Mouse (Mus musculus): ENCODE results near the gene Rnf4. TPM values are rescaled to one million over a fixed set of nuclear protein-coding genes. Genes with fewer than 3 reads are reported as not detected.

Rnf4 gene
- total RNA-seq (2014; rRNA removed) = 116 and 122 TPM in 2 replicates
- polyA plus RNA-seq (2015; fragmentation: Nextera tagmentation; extraction: Ambion mirVana) = 122 and 129 TPM in 2 replicates

DNA sequence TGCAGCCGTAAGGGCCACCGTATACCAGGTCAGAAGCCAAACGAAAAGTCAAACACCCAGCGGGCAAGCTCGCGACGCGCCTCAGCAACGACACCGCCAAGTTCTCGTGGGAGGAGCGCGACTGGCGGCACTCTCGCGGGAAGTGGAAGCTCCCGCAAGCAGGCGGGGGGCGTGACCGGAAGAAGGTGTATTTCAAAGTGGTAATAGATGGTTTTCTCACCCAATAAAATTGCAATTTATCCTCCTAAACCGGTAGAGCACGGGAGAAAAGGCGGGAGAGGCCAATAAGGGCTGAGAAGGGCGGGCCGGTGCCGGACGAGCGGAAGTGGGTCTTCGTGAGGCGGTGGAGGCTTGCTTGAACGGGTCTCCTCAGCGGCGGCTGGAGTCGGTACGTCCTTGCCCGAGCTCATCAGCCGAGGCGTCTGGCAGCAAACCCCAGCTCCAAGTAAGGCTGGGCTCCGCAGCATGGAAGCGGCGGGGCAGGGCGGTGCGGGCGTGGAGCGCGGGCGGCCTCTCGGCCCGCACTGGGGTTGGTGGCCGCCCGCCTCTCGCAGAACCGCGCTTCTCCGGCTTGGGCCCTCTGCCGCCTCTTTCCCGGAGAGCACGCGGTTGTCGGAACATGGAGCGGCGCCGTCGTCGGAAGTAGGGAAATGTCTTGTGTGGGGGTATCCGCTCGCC lies at the start of gene Rnf4:
Gene Rnf4 (plus strand): TSS at position 193 of the 678 bp plus-strand sequence.
- H3K4me2 ChIP-seq (ENCODE audit: low read depth) = peak within 1 kb of the TSS; percentile 92
- peak within 1 kb of the TSS; percentile 97 for H3K27ac ChIP-seq (ENCODE audit: low read depth, low read length)

DNA sequence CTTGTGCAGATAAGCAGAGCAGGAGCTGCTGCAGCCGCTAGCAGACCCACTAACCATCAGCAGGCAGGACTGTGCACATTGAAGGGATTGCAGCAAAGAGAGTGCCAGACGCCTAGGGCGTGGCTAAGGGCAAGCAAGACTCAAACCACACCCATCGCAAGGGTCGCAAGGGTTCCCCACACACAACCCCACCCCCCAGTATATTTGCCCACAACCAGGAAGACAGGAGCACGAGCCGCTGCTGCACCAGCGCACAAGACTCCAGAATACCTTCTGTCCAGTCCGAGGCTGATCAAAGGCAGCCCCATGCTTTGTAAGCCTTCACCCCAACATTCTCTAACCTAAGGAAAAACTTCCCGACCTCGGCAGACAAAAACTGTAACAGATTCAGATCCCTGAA lies 49.6 kb upstream of the Rnf4 start:
- no peak for TF ChIP-seq CTCF (IDR thresholded peaks at IDR 0.05; ENCODE audit: low read depth)
- Histone ChIP-seq H3K27me3 (ENCODE audit: insufficient read depth, low read length) (no peaks in the 10 kb centered on the region; the same call in 1 of the 2 replicates), H3K4me2 (ENCODE audit: low read depth) (peak overlapping the region; percentile 77), H3K4me1 (ENCODE audit: insufficient read depth) (no peaks in the 10 kb centered on the region), H3K9me3 (ENCODE audit: low read length) (no peaks in the 10 kb centered on the region), H3K4me3 (ENCODE audit: low read depth, low read length) (peak overlapping the region; percentile 78), H3K27ac (ENCODE audit: low read depth, low read length) (no peak overlapping the region), H3K36me3 (ENCODE audit: insufficient read depth) (no peaks in the 10 kb centered on the region), H3K9ac (no peak overlapping the region)
- 2% methylated on average over 11 of the region's 11 CpGs for WGBS
- ATAC-seq = no peak
- DNase-seq = no peak

More for the DNA sequence above, at the start of gene Rnf4:
- H3K36me3 ChIP-seq (ENCODE audit: insufficient read depth) = no peaks in the 10 kb centered on the region
- H3K9me3 ChIP-seq (ENCODE audit: low read length) = no peaks in the 10 kb centered on the region
- ATAC-seq = peak; percentile 98
- no peak for TF ChIP-seq CTCF (IDR thresholded peaks at IDR 0.05; ENCODE audit: low read depth)
- H3K4me1 ChIP-seq (ENCODE audit: insufficient read depth) = peaks cover 12% of the 10 kb centered on the region; the same call in 1 of the 2 replicates
- DNase-seq = peak; percentile 98
- no peaks in the 10 kb centered on the region for H3K27me3 ChIP-seq (ENCODE audit: insufficient read depth, low read length)
- peak within 1 kb of the TSS; percentile 97 for H3K9ac ChIP-seq
- under 1% methylated on average over 67 of the region's 67 CpGs for WGBS
- peak within 1 kb of the TSS; percentile 98 for H3K4me3 ChIP-seq (ENCODE audit: low read depth, low read length)

DNA sequence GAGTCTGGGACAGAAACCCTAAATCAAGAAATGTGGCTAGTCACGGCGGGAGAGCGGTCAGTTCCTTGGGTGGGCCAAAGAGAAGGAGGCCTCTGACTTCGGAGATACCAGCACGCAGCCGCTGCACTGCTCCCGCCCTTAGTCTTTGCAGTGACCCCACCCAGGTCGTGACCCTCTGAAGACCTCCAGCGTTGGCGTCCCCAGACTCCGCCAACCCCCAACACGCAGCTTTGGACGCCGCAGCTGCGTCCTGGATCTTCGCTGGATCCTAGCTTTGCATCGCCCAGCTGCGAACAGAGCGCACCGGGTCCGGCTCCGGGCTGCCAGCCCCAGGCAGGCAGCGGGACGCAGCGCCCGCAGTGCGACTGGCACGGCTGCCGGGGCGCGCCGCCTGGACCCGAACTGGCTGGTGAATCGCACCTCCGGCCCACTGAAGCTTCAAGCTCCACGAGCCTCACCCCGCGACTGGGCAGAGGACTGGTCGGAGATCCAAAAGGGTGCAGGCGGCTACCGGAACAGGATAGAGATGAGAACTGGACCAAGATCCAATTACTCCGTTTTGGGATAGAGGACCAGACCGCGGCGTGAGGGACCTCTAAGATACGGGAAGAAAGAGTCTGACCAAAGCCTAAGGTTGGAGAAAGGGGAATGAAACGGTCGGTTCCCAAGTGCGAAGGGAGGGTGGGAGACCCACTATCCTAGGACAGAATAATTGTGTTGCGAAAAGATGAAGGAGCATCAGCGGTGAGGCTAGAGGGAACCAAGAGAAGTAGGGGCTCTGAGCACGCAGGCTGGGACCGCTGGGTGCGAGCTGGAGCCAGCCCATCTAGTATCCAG lies 48.9 kb upstream of the Rnf4 start:
- Histone ChIP-seq H3K4me3 (ENCODE audit: low read depth, low read length) (peak overlapping the region; percentile 78), H3K9me3 (ENCODE audit: low read length) (no peaks in the 10 kb centered on the region), H3K27ac (ENCODE audit: low read depth, low read length) (no peak overlapping the region), H3K4me2 (ENCODE audit: low read depth) (peak overlapping the region; percentile 77), H3K4me1 (ENCODE audit: insufficient read depth) (no peaks in the 10 kb centered on the region), H3K9ac (peak overlapping the region; percentile 70), H3K36me3 (ENCODE audit: insufficient read depth) (no peaks in the 10 kb centered on the region), H3K27me3 (ENCODE audit: insufficient read depth, low read length) (no peaks in the 10 kb centered on the region; the same call in 1 of the 2 replicates)
- no peak for TF ChIP-seq CTCF (IDR thresholded peaks at IDR 0.05; ENCODE audit: low read depth)
- peak; percentile 30 for DNase-seq
- WGBS = under 1% methylated on average over 54 of the region's 54 CpGs
- ATAC-seq = 0 out of 2 replicates have a peak, but pooled peaks have one; percentile 3

DNA sequence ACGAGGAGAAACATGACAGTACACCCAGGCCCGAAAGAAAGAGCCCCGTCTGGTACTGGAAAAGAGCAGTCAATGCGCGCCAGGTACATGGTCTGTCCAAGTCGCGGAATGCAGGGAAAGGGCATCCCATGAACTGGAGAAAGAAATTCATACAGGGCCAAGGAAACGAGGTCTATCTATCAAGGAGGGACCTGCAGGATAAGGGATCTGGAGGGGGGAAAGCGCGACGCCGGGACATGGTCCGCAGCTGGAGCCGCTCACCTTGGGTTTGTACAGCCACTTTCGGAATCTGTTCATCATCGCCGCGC lies 48.3 kb upstream of the Rnf4 start:
- Histone ChIP-seq H3K4me1 (ENCODE audit: insufficient read depth) (no peaks in the 10 kb centered on the region), H3K4me2 (ENCODE audit: low read depth) (peak overlapping the region; percentile 77), H3K9ac (peak overlapping the region; percentile 70), H3K9me3 (ENCODE audit: low read length) (no peaks in the 10 kb centered on the region), H3K27me3 (ENCODE audit: insufficient read depth, low read length) (no peaks in the 10 kb centered on the region; the same call in 1 of the 2 replicates), H3K4me3 (ENCODE audit: low read depth, low read length) (peak overlapping the region; percentile 78), H3K27ac (ENCODE audit: low read depth, low read length) (0 out of 2 replicates have a peak overlapping the region, but pooled peaks have one; percentile 29), H3K36me3 (ENCODE audit: insufficient read depth) (no peaks in the 10 kb centered on the region)
- ATAC-seq (no peak; the same call in 1 of the 2 replicates), DNase-seq (peak; percentile 55)
- 1% methylated on average over 18 of the region's 18 CpGs for WGBS
- TF ChIP-seq CTCF (IDR thresholded peaks at IDR 0.05; ENCODE audit: low read depth) = no peak

DNA sequence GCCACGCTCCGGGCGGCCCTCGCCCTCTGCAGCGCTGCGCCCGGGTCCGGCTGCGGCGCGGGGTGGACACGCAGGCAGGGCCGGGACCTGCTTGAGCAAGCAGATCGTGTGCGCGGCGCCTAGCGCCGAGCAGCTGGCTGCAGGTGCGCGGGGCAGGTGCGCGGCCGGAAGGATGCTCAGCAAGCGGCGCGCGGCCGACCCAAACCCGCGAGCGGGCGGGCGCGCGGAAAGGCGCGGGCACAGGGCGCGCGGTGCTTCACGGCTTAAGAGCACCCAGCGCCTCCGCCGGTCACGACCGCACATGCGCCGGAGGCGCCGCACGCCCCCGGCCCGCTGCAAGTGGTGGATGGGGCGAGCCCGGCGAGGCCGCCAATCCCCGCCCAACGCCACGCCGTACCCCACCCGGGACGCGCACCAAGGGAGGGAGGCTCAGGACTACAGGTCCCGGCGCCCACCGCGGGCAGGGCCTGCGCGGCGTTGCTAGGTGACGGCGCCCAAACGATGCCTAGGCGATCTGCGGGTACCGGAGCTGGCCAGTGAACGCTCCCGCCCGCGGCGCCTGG lies 47.9 kb upstream of the Rnf4 start, which contains the start of the genes Zfyve28 and Cfap99:
Gene Zfyve28 (minus strand): TSS at position 296 of the 563 bp plus-strand sequence.
Gene Cfap99 (plus strand): TSS at position 447 of the 563 bp plus-strand sequence.
- Histone ChIP-seq H3K27me3 (ENCODE audit: insufficient read depth, low read length) (no peaks in the 10 kb centered on the region; the same call in 1 of the 2 replicates), H3K4me3 (ENCODE audit: low read depth, low read length) (peak within 1 kb of the TSS; percentile 78), H3K27ac (ENCODE audit: low read depth, low read length) (0 out of 2 replicates have a peak within 1 kb of the TSS, but pooled peaks have one; percentile 29), H3K36me3 (ENCODE audit: insufficient read depth) (no peaks in the 10 kb centered on the region), H3K9me3 (ENCODE audit: low read length) (no peaks in the 10 kb centered on the region), H3K4me1 (ENCODE audit: insufficient read depth) (no peaks in the 10 kb centered on the region), H3K4me2 (ENCODE audit: low read depth) (peak within 1 kb of the TSS; percentile 77), H3K9ac (peak within 1 kb of the TSS; percentile 70)
- DNase-seq = peak; percentile 98
- 5% methylated on average over 58 of the region's 83 CpGs for WGBS
- peak; percentile 99 for ATAC-seq
- peak; percentile 30; the same call in 1 of the 2 replicates for TF ChIP-seq CTCF (IDR thresholded peaks at IDR 0.05; ENCODE audit: low read depth)

DNA sequence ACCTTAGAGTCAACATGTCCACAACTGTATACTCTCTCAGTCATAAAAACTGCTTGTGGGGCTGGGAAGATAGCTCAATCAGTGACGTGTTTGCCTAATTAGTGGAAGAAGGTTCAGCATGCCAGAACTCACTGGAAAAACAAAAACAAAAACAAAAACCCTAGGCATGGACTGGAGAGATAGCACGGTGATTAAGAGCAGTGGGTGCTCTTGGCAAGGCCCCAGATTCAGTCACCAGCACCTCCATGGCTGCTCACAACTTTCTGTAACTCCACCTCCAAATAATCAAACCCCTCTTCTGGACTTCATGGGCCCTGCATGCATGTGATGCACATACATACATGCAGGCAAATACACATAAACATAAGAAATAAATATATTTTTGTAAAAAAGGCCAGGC lies 46.8 kb upstream of the Rnf4 start:
- H3K4me1 ChIP-seq (ENCODE audit: insufficient read depth) = no peaks in the 10 kb centered on the region
- 52% methylated on average over 2 of the region's 2 CpGs for WGBS
- H3K27me3 ChIP-seq (ENCODE audit: insufficient read depth, low read length) = no peaks in the 10 kb centered on the region; the same call in 1 of the 2 replicates
- ATAC-seq (no peak), DNase-seq (no peak)
- H3K27ac ChIP-seq (ENCODE audit: low read depth, low read length) = no peak overlapping the region
- no peak overlapping the region for H3K9ac ChIP-seq
- H3K9me3 ChIP-seq (ENCODE audit: low read length) = no peaks in the 10 kb centered on the region
- peak overlapping the region; percentile 77; the same call in 1 of the 2 replicates for H3K4me2 ChIP-seq (ENCODE audit: low read depth)
- H3K4me3 ChIP-seq (ENCODE audit: low read depth, low read length) = no peak overlapping the region
- no peaks in the 10 kb centered on the region for H3K36me3 ChIP-seq (ENCODE audit: insufficient read depth)
- no peak for TF ChIP-seq CTCF (IDR thresholded peaks at IDR 0.05; ENCODE audit: low read depth)

Data from forebrain, postnatal 0 days (tissue).